Mouse (Mus musculus): ENCODE results near the gene Ifna16. TPM values are rescaled to one million over a fixed set of nuclear protein-coding genes. Genes with fewer than 3 reads are reported as not detected.

Gene Ifna16
- not detected for polyA plus RNA-seq (2017; shearing (Covaris generic))

DNA sequence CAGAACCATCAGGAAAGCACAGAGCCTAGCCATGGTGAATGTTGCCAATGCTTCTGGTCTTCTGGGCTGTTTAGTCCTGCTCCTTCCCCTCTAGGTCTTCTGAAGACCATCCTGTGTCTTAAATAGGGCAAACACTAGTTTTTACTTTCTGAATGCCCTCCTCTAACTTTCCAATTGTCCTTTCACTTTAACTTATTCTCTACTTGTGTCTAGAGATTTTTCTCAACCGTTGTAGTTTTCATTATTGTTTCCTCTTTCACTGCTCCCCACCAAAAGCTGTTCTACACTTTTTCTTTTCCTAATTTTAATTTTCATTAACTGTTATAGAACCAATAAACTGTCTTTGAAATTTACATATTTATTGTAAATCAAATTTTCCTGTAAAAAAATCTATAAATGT lies at the start of gene Ifna16:
Gene Ifna16 (minus strand): TSS at position 101 of the 400 bp plus-strand sequence.
- no peak for ATAC-seq

DNA sequence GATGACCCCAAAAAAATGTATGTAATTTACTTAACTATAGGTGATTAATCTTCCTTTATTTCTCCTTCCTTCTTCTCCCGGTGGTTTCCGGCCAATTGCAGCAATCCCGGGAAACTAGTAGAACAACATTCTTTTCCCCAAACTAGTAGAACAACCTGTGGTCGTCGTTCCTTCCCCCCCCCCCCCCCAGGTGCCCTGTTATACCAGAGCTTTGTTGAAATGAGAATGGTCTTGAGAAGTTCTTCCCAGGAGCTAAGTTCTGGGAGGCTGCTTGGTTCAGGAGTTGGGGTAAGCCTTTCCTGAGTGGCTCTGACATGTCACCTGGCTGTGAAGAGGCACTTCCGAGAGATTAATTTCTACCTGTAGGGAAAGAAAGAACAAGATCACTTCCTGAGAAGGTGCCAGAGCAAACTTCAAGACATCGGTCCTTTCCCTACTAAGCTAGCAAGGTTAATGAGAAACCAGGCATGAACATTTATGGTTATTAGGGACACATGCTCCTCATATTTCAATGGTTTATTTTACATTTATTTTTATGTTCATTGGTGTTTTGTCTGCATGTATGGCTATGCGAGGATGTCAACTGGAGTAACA lies 46.9 kb upstream of the Ifna16 start:
- no peak for ATAC-seq

DNA sequence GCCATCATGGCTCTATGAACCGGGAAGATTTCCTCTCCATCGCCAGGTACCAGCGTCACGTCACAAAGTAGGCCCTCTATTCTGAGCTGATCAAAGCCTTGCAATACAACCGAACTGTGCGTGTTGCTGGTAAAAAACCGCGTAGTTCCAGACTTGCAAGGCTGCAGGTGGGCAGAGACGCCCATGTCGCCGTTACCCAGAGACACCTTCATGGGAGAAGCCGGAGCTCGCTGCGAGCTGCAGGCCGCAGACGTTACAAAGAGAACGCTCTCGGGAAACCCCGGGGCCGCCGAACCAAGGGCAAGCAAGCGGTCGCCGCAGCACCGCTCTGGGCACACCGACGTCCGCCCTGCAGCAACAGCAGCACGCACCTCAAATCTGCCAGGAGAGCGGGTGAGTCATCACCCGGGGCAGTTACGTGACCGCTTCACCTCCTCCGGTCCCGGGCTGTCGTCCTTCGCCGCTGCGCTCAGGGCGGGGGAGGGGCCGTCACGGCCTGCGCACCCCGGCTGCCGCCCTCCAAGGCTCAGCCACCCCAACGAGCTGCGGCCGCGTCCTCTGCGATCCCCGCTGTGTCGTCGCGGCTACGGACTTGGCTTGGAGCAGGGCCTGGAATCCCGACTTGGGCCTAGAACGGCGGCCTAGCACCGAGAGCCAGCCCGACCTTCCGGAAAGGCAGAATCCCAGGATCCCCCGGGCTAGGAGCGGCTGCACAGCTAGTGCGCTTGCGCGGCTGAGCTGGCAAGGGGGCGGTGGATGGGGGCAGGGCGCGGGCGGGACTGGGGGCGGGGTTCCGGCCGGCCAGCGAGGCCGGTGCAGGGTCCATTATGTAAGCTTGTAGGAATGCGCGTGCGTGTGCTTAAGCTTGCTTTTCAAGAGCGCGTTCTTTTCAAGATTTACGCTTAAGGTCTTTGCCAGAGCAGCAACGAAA lies 45.3 kb upstream of the Ifna16 start, which contains the start of the genes Gm26566 and Klhl9:
Gene Gm26566 (plus strand): TSS at position 15 of the 931 bp plus-strand sequence.
Gene Klhl9 (minus strand): TSS at position 675 of the 931 bp plus-strand sequence.
- peak; percentile 80 for ATAC-seq

DNA sequence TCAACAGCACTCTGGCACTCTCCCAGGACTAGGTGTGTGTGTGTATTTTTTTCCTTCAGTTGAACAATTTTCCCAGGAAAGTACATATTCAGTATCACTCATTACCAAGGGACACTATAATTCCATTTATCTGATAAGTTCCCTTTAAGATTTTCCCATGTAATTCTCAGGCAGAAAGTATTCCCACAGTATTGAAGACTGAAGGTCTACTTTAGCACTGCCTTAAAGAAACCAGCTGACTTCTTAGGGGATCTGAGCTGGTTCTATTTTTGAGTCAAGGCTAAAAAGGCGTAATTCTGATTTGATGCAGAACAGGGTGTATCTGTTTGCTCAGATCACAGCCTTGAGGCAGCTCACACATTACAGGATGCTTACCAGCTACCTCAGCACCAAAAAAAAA lies 42.0 kb upstream of the Ifna16 start:
- ATAC-seq: no peak

DNA sequence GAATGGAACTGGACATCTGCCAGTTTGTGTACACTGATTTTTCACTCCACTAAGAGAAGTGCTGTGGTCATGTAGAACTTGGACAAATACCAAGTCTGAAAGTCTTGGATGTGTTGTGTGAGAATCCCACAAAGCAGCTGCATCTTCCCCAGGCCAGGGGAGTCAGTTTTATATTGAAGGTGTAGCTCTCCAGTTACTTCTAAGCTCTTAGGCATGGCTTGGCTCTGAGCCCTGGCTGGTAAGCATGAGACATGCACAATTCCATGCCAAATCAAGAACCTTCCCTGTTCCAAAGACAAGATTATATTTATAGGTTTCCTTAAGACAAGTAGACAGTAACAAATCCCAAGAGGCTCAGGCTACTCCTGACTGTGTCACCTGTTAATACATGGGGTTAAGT lies 38.3 kb upstream of the Ifna16 start:
- ATAC-seq: no peak

DNA sequence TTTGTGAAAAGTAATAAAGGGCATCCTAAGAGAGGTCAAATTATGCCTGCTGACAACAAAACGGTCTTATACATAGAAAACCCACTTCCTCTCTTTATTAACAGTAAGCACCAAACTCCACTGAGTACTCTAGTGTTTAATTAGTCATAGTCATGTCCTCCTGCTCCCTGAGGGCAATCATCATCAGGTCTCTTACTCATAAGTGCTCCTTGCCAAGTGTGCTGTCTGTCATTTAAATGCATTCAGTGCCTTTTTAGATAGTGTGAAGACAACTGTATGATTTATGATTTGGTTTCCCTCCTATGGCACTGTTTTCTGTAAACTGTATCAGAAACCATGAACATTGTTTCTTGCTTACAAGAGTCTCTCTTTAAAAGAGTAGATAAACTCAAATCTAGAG lies 37.6 kb upstream of the Ifna16 start:
- ATAC-seq: no peak

DNA sequence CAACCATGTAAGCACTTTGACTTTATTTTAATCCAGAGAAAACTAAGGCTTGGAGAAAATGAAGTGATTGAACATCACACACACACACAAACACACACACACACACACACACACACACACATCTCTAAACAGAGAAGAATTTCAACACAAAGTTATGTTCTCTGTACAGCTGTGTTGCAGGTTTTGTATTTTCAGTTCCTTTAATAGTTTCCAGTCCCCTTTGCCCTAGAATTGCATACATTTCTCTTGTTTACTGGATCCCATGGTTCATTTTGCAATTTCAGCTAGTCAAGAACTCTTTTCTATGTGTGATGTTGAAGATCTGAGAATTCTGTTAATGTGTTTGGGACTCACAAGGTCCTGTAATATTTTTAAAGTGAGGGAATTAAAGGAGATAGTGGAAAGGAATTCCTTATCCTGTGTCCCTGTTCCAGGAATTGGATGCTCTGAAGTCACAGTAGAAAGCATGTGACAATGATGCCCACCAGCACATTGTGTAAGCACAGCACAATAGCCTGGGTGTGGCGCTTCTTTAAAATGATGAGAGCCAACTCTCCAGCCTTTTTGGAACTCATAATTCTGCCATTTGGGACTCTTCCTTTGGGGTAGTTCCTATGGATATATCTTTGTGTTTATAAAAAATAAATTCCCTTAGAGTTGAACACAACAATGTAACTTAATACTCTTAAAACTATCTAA lies 30.6 kb upstream of the Ifna16 start:
- ATAC-seq: no peak

DNA sequence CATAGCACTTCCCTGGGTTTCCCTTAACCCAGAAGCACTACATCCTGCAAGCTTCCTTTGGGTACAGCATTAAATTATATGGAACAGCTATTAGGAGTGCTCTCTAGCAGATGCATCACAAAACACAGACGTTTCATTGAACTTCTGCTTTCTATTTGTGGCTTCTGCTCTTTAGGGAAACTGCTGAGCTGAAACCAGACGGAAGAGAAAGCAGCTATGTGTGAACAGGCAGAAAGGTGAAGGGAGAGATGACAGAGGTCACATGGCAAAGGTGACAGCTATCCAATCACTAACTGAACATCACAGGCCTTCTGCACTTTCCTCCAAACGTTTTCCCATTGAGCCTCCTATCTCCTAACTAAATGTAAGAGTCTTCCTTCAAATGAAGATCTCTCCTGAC lies 29.2 kb upstream of the Ifna16 start:
- no peak for ATAC-seq

DNA sequence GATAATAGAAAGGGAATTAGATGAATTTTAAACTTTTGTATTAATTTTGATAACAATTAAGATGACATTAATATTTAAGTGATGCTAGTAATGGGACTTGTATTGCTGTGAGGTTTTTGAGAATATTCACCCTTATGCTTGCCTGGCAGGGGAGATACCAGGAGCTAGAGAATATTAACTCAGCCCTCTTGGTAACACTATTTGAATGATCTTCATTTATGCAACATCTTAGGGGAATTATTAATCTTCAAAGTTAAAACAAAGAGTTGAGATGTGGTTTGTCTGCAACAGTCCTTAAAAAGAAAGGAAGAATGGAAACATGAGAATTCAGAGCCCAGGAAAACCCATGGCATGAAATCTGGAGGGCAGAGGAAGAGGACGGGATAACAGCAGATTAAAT lies 22.6 kb upstream of the Ifna16 start:
- no peak for ATAC-seq

DNA sequence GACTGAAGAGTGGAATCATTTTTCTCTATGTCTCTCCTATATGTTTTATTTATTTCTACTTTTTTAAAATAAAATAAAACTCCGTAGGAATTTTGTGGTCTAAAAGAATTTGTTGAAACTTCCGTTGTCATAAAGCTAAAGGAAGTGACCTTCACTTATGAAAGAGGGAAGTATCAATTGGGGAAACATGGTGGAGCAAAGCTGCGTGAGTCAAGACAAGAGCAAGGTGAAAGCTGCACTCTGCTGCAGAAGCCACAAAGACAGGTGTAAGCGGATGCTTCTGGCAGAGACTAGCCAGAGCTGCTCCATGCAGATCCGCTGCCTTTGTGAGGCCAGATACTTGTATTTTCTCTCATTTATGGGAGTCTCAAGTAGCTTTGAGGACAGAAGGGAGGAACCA lies 22.1 kb upstream of the Ifna16 start:
- ATAC-seq: no peak

DNA sequence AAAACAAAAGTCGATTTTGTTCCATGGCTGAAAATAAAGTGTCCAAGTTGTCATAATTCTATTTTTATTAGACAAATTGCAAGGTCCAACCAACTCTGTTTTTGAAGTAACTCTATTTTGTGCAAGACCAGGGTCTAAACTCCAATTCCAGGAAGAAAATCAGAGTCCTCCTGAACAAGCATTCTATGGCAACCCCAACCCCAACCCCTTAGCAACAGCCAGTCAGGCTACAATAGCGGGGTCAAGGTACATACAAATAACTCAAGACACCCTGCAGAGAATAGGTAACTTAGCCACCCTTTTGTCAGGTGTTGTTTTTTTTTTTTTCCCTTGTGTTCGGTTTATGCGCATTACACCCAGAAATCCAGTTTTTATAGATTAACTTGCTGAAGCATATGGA lies 21.0 kb upstream of the Ifna16 start:
- ATAC-seq: no peak

DNA sequence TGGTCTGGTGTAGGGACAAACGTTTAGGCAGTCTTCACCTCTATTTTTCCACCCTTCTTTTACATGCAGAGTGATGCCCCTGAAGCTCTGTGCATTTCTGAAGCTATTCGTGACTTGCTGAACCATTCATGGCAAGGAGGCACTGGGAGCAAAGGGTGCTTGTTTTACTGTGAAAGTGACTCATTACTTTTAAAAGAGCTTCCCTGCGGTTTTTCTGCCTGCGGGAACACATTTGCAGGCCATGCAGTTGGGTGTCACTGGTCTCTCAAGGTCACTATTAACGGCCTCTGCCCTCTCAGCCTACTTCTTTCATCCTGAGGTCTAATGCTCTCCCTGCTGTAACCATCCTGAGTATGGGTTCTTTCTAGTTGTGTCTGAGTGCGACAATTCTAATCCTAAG lies 20.4 kb upstream of the Ifna16 start:
- ATAC-seq: no peak

DNA sequence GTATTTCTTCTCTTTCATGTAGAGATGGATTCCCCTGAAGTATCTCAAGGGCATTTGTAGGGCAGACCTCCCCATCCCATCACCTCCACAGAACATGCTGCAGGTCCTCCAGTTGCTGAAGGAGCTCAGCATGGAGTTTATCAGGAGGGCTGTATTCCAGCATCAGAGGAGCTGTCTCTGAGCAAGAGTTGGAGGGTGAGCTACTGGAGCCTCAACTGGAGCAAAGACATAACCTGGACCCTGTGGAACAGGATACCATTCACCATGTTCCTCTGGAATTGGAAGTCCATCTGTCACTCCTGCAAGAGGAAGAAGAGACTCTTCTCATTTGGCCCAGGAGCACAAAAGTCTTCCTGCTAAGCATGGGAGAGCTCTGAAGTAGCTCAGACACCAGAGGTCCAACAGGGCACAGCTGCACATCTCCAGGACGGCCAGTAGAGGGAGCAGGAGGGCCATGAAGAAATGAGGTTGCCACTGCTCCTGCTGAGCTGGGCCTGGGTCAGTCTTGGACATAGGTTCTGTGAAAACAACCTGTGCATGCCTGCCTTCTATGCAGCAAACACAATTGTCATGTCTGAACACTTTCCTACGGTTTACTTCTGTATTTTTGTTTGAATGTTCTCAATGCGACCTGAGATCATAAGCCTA lies 19.6 kb upstream of the Ifna16 start:
- peak; percentile 67 for ATAC-seq

DNA sequence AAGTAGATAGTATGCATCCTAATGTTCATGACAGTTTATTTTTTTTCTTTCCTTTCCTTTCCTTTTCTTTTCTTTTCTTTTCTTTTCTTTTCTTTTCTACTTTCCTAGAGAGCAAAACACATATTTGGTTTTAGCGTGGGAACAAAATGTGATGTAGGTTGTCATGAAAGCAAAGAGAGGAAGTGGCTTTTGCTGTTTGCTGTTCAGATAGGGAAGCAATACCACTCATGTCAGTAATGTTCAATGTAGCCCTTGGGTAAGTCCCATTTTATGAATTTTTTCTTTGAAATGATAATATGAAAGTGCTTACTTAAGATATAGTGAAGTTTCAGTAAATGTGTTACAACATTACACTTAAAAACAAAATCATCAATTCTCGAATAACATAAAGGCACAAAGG lies 16.7 kb upstream of the Ifna16 start:
- peak; percentile 70 for ATAC-seq

DNA sequence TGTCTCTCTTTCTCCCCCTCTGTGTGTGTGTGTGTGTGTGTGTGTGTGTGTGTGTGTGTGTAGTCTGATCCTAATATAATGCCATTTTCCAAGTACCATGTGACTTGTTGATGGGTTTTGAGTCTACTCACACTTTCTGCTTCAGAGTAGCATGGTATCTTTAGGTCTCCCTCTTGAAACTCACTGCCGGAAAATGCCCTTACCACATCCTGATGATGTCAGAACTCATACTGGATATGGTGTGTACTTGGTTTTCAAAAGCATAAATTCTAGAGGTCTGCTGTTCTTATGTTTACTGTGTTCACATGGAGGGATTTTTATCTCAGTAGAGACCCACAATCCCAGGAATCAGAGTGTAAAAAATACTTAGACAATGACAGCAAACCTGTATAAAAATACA lies 15.8 kb upstream of the Ifna16 start:
- ATAC-seq: peak; percentile 83

DNA sequence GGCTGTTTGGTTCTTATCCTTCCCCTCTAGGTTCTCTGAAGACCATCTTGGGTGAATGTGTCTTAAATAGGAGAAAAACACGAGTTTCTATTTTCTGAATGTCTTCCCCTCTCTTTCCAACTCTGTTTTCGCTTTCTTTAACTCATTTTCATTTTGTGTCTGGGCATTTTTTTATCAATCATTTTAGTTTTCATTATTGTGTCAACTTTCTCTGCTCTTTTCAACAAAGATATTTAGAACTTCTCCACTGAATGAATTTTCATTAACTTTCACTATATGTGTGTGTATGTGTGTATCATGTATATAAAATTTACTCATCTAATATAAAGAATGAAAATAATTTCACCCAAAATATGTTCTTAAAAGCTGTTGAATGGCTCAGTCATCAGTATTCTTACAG lies 14.5 kb upstream of the Ifna16 start, which contains the start of gene Ifnab:
Gene Ifnab (minus strand): TSS at position 101 of the 400 bp plus-strand sequence.
- ATAC-seq: no peak

DNA sequence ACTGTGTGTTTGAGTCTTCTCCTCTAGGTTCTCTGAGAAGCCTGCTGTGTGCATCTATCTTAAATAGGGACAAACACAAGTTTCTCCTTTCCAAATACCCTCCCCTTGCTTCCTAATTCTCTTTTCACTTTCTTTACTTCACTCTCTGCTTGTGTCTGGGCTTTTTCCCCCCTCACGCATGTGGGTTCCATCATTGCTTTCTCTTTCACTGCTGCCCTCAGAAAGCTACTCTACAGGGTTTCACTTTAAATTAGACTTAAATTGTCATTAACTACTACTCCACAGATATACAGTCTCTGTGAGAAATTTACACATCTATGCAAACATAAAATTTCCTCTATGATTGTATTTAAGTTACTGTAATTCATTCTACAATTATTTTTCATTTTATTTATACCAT lies 7.1 kb upstream of the Ifna16 start, which contains the start of gene Ifna2:
Gene Ifna2 (minus strand): TSS at position 101 of the 400 bp plus-strand sequence.
- ATAC-seq: no peak

DNA sequence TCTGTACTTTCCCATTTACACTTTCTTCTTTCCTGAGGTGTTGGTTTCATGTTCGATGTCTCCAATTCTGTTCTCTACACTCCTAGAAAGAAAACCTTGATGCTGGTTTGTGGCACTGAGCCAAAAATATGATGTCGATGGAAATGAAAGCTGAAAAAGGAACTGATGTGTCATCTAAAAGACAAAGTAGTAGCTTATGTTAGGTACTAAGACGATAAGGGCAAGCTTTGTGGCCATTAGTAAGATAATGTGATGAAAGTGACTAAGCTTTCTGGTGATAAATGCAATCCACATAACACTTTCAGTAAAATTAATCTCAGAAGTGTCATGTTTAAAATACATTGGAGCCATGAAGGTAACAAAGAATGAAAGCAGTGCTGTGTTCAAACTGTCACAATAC lies 4.6 kb upstream of the Ifna16 start:
- ATAC-seq: no peak

DNA sequence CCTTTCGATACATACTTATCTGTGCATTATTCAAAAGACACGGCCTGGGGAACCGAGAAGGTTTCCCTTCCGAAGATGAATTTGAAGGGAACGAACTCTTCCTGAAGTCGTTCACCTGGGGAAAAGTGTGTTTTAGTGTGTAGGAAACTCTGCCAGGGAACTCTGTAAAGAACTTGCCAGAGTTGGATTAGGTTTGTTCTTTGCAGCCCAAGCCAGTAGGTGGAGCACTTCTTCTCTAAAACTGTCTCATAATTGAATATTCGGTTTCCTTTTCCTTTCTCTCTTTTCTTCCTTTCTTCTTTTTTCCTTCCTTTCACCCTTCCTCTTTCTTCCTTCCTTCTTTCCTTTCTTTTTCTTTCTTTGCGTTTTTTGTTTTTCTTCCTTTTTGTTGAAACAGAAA lies 3.6 kb upstream of the Ifna16 start:
- peak; percentile 79 for ATAC-seq

DNA sequence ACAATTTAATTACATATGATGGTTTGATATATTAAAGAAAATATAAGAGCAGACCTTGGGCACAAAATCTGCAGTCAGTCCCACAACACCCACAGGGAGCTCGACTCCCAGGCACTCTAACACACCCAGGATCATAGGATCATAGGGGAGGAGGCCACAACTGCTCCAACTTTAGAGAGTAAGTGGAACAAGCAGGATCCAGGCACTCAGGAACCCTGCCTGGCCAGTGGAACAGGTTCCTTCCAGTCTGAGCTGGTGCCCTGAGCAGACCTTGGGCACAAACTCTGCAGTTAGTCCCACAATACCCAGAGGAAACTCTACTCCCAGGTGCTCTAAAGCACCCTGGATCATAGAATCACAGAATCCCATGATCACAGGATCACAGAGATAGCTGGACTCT lies 21.3 kb downstream of the Ifna16 start:
- no peak for ATAC-seq

DNA sequence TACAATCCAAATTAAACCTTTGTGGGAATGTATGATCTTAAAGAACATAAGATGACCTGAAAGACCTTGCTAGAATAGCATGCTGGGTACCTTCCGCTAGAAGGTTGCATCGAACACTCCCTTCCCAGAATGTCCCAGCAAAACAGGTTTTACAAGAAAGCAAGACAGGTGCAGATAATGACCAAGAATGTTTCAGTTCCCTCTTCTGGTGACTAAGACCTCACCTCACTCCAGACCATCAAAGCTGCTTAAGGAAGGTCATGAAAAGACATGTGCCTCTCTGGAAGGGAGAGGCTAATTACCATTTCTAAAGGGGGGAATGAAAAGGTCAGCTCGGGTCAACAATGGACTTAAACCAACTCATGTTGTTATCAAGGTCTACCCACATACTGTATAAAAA lies 23.1 kb downstream of the Ifna16 start:
- ATAC-seq: no peak

DNA sequence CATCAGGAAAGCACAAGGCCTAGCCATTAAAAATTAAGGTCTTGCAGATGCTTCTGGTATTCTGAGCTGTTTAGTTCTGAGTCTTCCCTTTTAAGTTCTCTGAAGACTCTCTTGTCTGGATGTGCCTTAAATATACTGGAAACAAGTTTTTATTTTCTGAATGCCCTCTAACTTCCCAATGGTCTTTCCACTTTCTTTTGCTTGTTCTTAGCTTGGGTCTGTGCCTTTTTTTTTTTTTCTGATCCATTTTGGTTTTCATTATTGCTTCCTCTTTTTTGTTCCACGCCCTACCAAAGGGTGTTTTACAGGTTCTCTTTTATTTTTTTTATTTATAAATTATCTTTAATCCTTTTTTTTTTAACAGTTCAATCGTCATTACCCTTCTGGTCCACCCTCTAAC lies 32.4 kb downstream of the Ifna16 start, which contains the start of gene Ifna13:
Gene Ifna13 (minus strand): TSS at position 101 of the 400 bp plus-strand sequence.
- ATAC-seq: no peak

DNA sequence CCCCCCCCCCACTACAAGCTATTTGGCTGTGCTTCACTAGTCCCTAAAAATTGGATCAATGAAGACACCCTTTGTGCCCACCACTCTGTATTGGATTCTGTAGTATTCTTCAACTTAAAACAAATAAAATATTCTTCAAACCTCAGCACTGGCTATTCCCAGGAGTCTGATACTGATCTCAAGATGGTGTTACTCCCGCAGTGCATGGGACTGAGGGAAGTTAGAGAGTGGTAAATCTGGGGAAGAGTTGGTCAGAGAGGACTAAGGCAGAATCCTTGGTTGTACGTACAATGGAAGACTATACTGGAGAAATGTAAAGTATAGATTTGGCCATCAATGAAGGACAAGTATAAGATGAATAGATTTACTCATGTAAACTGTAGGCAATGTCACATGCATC lies 34.2 kb downstream of the Ifna16 start:
- no peak for ATAC-seq

Data from CD4-positive, CD25-positive, alpha-beta regulatory T cell, adult 4 months (primary cell).